Mouse (Mus musculus): Measurements from ENCODE around the gene Ubr1. TPM values are rescaled to one million over a fixed set of nuclear protein-coding genes. Genes with fewer than 3 reads are reported as not detected.

Ubr1 gene
- total RNA-seq, 2 experiments from 2014 or later: 46.3 to 50.1 TPM

GRCm38 (mm10) chr2:120863389-120863788, 107.1 kb downstream of the Ubr1 start:
- no peak for DNase-seq (ENCODE audit: low spot score in 2 of 2)

DNA sequence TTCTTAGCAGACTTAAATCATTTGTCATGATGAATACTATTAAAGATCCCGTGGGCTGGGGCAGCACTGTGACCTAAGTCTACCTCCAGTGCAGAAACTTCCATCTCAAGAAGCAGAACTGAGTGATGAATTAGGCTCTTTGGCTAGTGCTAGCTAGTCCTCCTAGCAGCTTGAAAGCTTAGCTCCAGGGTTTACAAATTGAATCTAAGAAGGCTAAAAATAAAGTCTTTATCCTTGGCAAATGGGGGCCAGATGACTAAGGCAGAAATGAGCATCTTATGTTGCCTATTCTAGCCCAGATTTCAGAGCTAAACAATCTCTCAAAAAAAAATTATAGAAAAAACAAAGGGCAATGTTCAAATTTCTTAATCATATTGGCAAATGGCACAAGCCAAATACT, 109.8 kb downstream of the Ubr1 start:
- no peak for DNase-seq (ENCODE audit: low spot score in 2 of 2)

GRCm38 (mm10) chr2:120858131-120858530, 112.4 kb downstream of the Ubr1 start:
- no peak for DNase-seq (ENCODE audit: low spot score in 2 of 2)

- DNase-seq (ENCODE audit: low spot score in 2 of 2): no peak
Measured at GRCm38 (mm10) chr2:120853151-120853550, 117.4 kb downstream of the Ubr1 start.

DNA sequence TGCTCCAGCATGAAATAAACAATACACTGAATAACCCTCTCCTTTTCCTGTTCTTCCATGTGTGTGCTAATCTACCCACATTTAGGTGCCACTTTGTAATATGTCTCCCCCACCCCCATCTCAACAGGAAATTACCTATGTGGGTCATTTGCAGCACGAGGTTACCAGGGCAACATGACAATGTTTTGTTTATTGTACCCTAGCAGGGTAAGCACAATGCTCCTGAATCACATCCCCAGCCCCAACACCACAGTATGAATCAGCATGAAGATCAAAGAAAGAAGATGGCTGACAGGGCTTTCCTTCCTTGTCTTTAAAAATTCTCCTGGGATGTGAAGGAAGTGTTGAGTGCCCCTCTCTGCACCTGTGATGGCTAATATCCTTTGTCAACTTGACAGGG, 117.9 kb downstream of the Ubr1 start:
- DNase-seq (ENCODE audit: low spot score in 2 of 2): no peak

GRCm38 (mm10) chr2:120850424-120851082, 120.0 kb downstream of the Ubr1 start, which contains the start of gene Ttbk2:
Gene Ttbk2 (minus strand): TSS chr2:120850604.
- DNase-seq (ENCODE audit: low spot score in 2 of 2): peak; percentile 99

GRCm38 (mm10) chr2:120849449-120850423, 120.8 kb downstream of the Ubr1 start, which contains the start of gene Cdan1:
Gene Cdan1 (minus strand): TSS chr2:120850128.
- DNase-seq (ENCODE audit: low spot score in 2 of 2): peak in 1 of 2 experiments; percentile 46

GRCm38 (mm10) chr2:120845280-120845679, 125.2 kb downstream of the Ubr1 start:
- DNase-seq (ENCODE audit: low spot score in 2 of 2): no peak

GRCm38 (mm10) chr2:120843990-120844389, 126.5 kb downstream of the Ubr1 start:
- no peak for DNase-seq (ENCODE audit: low spot score in 2 of 2)

DNA sequence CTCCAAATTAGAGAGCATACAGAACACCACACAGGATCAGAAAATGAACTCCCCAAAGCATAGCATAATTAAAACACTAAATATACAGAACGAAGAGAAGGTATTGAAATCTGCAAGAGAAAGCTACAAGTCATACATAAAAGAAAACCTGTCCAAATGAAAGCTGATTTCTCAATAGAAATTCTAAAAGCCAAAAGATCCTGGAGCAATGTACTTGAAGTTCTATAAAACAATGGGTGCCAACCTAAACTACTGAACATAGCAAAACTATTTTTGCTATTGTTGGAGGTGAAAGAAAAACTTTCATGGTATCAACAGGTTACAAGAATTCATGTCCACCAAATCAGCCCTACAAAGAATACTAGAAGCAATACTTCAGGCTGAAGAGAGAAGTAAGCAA, 129.3 kb downstream of the Ubr1 start:
- DNase-seq (ENCODE audit: low spot score in 2 of 2): no peak

DNA sequence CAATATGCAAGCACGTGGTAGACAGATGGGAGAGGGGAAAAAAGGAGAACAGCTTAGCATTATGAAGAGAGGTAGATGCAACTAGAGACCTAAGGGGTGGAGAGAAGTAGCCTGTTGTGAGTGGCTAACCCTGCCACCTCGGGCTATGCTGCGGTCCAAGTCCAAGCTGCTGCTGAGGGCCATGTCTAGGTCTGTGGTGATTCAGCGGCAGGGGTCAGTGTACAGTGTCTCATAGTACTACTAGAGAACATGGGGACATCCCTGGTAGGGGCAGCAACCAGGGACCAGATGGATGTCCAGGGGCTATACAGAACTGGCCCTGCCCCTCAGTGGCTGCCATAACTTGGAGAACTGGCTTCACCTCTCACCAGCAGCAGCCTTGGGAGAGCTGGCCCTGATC, 135.3 kb downstream of the Ubr1 start:
- DNase-seq (ENCODE audit: low spot score in 2 of 2): no peak

GRCm38 (mm10) chr2:120826936-120827638, 143.4 kb downstream of the Ubr1 start:
- no peak for DNase-seq (ENCODE audit: low spot score in 2 of 2)

Small RNA genes within 50 kb of the gene (microRNA-seq; reads per million reads assigned to microRNA genes)
- 0 to 0.45 reads per million in 2 experiments for gene Gm44325

Other genes starting within 250 kb of the Ubr1 start
- gene Cdan1, start 120.6 kb downstream of the Ubr1 start, total RNA-seq (2021): 10 to 100 TPM; 26.6 to 30.8 TPM
- gene Ttbk2, start 120.1 kb downstream of the Ubr1 start, total RNA-seq (2021): 10 to 100 TPM; 61.0 to 69.1 TPM
- gene Tmem62, start 6.3 kb upstream of the Ubr1 start, total RNA-seq (2021): 10 to 100 TPM; 18.2 to 20.9 TPM
- gene Ccndbp1, start 37.7 kb upstream of the Ubr1 start, total RNA-seq (2021): 10 to 100 TPM; 52.7 to 56.3 TPM
- gene Epb42, start 66.4 kb upstream of the Ubr1 start, total RNA-seq (2021): not detected
- not detected for gene Tgm5, start 115.1 kb upstream of the Ubr1 start, total RNA-seq (2021)
- under 1 TPM in 1 of 2 experiments, not detected in 1; 0.16 TPM for gene Tgm7, start 139.1 kb upstream of the Ubr1 start, total RNA-seq (2021)
- gene Adal, start 169.7 kb upstream of the Ubr1 start, total RNA-seq (2021): 10 to 100 TPM; 15.1 to 15.3 TPM
- 1 to 10 TPM; 6.7 to 7.5 TPM for gene Lcmt2, start 169.9 kb upstream of the Ubr1 start, total RNA-seq (2021)
- gene Tubgcp4, start 199.9 kb upstream of the Ubr1 start, total RNA-seq (2021): 10 to 100 TPM; 29.2 to 31.9 TPM
- 1 to 10 TPM; 6.5 to 7.9 TPM for gene Zscan29, start 200.4 kb upstream of the Ubr1 start, total RNA-seq (2021)

Measured in layer of hippocampus, postnatal 10 days (tissue).